Mouse (Mus musculus) layer of hippocampus, adult 2 months (tissue): ENCODE measurements at regions not wholly inside any gene's neighbourhood (a gene's known extent, or its start where the extent isn't known, plus 50 kb on each side); places are given as distances from the start of the nearest gene placed in this dataset.

ENCODE experiments used
- DNase-seq, 2 experiments: peaks; one replicate each; pipeline ENCODE4 v3.0.0; 2022; ENCODE audit warnings: low spot score in 2 of 2
- H3K27ac ChIP-seq: fragments of 200-600 bp; 2 replicates; pipeline ENCODE4 v1.8.1; 2022
- H3K4me3 ChIP-seq: fragments of 200-600 bp; 2 replicates; pipeline ENCODE4 v1.8.1; 2022; ENCODE audit warnings: mild to moderate bottlenecking
- CTCF ChIP-seq: fragments of 200-600 bp; conservative IDR thresholded peaks from 2 replicates; pipeline ENCODE4 v1.8.1; 2022; ENCODE audit warnings: antibody characterized with exemption, mild to moderate bottlenecking, moderate library complexity

DNA sequence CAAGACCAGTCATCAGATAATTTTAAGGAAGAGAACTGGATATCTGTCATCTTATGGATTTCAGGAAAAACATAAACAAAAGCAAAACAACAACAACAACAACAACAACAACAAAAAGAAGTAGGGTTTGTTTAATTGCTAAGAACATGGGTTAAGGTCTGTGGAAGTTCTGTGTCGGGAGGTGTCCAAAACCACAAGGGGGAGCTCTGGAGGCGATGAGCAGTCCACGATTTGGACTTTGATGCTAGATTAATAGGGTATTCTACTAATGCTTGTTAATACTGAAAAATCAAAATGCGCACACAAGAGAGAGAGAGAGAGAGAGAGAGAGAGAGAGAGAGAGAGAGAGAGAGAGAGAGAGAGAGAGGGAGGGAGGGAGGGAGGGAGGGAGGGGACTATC, 692.0 kb upstream of the Car10 start:
- no peak overlapping the region for H3K27ac ChIP-seq
- peak; percentile 72 for TF ChIP-seq CTCF
- no peak overlapping the region for H3K4me3 ChIP-seq
- DNase-seq: peak; percentile 2 to 40

DNA sequence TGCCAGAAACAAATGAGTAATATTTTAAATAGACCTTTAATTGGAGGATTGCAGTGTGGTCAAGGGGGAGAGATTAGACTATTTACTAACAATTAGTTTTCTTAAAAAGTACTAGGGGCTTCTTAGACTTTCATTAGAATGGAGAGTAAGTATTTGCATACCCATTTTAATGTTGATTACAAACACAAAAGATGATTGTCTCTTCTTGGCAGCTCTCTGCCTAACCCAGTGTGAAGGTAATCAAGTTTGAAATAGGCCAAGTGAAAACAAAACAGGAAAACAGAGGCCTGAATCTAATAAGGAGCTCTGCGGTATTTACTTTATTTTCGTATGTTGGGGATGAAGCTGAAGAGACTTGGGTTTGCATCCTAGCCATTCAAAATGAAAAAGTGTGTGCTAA, 646.5 kb upstream of the Car10 start:
- no peak for DNase-seq
- Histone ChIP-seq H3K4me3 (no peak overlapping the region), H3K27ac (no peak overlapping the region)
- no peak for TF ChIP-seq CTCF

DNA sequence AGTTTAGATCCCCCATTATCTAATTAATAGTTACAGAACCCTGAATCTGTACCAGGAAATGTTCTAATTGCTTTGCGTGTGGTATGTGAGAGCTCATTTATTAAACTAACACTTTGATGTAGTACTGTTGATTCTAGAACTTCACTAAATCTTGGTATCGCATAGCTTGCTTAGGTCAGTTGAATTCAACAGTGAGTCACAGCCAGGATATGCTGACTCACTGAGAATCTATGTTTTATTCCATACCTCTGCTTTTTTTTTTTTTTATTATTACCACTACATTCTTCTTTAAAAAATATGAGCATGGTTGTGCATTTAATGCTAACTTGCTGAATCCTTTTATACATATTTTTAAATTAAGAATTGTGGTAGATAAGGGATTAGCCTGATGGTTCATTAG, 602.5 kb upstream of the Car10 start:
- no peak for TF ChIP-seq CTCF
- DNase-seq: no peak
- no peak overlapping the region for H3K4me3 ChIP-seq
- H3K27ac ChIP-seq: no peak overlapping the region
